Mouse (Mus musculus) A20 (cell line): Measurements from ENCODE around the gene Myo9b.
"Not testable (repeated sequence)": the region's sequence is repeated elsewhere in the genome, so short reads cannot be mapped to it uniquely, and the experiment has no call there.

Experiments used
- DNase-seq: peaks from one replicate; pipeline ENCODE4 v3.0.0-alpha.2; 2011; ENCODE audit warnings: low read depth, low spot score

Myo9b gene

GRCm38 (mm10) chr8:71296188-71296621, 23.7 kb downstream of the Myo9b start:
- DNase-seq: peak; percentile 90

DNA sequence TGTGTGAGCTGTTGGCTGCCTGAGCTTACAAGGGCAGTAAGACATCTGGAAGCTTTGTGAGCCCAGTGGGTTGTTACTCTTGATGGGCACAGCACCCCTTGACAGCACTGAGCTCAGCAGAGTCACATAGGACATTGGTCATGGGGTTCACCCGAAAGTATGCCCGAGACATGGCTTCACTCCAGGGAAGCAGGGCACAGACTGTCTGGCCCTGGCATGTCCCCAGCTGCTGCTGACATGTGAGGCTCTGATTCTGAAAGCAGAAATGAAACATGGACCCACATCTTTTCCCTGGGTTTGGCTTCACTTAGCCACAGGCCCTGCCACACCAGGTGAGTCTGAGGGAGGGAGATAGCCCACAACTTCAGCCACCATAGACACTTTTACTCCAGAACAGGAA, 24.3 kb downstream of the Myo9b start:
- DNase-seq: peak; percentile 75

DNA sequence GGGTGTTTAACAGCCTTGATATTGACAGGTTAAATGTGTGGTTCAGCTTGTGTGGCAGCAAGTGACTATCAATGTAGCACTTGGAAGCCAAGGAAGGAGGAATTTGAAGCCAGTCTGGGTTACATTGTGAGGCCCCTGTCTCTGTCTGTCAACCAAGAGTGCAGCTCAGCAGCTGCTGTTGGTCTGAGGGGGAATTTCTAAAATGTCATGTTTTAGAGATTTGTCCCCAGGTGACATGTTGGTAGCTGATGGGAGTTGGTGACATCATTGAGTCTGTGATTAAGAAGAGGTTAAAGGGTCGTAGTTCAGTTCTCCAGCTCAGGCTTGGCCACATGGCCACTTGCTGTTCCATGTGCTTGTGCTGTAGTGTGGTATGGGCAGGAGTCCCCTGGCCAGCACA, 24.9 kb downstream of the Myo9b start:
- peak; percentile 59 for DNase-seq

DNA sequence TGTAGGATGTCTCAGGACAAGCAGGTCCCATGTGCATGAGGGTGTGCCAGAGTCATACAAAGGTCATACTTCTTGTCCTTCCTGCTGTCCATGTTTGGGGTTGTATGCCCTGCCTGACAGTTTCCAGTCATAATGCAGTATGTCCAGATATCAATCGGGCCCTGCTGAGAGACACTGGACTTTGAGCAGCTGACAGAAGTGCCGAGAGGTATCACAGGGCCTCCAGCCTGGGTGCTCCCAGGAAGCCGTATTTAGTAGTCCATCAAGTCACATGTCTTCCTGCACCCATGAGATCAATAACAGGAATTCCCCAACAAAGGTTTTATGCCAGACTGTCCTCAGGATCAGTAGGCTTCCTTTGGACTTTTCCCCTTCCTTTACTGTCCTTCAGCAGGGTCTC, 27.2 kb downstream of the Myo9b start:
- no peak for DNase-seq

- no peak for DNase-seq
Measured at GRCm38 (mm10) chr8:71302788-71303187, 30.3 kb downstream of the Myo9b start.

DNA sequence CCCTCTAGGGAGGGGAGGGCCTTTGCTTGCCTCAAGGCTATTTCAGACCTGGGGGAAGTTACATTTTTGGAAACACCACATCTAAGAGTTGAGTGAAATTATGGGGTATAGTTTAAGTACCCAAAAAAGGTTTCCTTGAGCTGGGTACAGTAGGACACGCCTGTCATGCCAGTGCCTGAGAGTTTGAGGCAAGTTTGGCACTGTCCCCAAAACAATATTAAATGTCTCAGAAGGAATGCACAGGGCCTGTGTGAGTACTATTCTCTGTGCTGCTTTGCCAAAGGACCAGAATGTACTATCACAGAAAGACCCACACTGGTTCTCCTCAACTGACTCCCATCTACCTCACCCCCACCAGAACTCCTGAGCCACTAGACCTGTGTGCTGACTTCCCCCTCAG, 31.1 kb downstream of the Myo9b start:
- DNase-seq: no peak

- peak; percentile 34 for DNase-seq
Measured at GRCm38 (mm10) chr8:71305988-71306387, 33.5 kb downstream of the Myo9b start.

- peak; percentile 65 for DNase-seq
Measured at GRCm38 (mm10) chr8:71307371-71307770, 34.9 kb downstream of the Myo9b start.

DNA sequence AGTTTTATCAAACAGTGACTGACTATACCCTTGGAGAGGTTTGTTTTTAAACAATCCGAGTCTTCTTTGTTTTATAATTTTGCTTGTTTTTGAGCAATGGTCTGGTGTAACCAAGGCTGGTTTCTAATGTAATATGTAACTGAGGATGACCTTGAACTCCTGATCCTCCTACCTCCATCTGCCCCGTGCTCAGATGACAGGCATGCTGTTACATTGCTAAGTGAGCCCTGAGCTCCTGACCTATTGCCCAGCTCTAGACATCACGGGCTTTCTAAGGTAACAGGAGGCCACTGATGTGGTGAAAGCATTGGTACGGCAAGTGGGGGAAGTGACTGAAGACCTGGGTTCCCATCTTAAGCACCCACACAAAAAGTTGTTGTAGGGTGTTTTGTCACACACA, 35.4 kb downstream of the Myo9b start:
- no peak for DNase-seq

GRCm38 (mm10) chr8:71310446-71310845, 37.9 kb downstream of the Myo9b start:
- peak; percentile 14 for DNase-seq

DNA sequence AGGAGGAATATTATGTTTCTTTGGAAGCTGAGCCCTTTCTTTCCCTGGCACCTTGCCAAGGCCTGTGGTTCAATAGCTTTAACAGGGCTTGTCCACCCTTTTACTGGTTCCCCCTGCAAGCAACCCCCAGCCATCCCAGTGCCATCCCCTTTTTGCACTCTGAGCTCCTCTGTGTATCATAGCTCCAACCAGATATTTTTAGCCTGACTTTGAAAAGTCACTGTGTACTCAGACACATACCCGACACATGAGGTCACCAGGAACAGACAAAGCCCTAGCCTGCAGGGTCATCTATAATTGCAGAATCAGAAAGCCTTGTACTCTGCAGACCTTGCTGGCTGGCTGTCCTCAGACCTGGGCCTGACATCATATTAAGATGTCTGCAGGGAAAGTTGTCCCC, 40.2 kb downstream of the Myo9b start:
- DNase-seq: no peak

- DNase-seq: no peak
Measured at GRCm38 (mm10) chr8:71313951-71314350, 41.4 kb downstream of the Myo9b start.

DNA sequence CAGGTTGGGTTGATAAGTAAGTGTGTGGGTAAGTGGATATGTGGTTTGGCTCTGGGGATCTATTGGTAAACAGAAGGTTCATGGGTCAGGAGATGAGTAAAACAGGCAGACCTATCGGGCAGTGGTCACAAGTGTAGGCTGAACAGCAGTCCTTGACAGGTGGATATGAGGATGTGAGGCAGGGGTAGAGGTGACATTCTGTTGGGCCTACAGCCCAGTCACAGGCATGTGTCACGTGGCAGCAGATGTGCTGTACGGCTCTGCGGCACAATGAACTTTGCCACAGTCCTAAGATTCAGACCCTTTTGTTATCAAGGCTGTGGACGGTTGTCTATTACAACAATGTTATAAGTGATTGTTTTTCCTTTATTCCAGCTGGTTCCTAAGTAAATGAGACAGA, 43.5 kb downstream of the Myo9b start:
- no peak for DNase-seq

DNA sequence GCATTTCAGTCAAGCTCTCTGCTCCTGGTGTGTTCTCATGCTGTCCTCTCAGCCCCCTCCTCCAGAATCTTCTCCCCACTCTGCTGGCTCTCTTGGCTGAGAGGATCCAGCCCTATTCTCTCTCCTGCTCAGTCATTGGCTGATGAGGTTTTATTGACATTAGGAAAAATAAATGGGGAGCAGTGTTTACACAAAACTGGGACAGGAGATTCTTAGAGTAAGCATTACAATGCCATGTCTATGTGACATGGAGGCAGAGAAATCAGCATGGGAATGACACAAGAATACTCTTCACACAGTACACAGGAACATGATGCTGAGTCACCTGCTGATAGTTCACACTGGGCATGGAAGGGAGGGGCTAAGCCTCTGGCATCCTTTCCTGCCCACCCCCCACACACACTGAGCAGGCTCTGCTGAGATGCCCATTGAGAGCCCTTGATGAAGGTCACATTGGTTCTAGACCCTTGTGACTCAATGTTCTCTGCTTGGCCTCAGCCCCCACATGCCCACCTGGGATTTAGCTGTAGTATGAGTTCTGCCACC, 44.0 kb downstream of the Myo9b start:
- DNase-seq: no peak

DNA sequence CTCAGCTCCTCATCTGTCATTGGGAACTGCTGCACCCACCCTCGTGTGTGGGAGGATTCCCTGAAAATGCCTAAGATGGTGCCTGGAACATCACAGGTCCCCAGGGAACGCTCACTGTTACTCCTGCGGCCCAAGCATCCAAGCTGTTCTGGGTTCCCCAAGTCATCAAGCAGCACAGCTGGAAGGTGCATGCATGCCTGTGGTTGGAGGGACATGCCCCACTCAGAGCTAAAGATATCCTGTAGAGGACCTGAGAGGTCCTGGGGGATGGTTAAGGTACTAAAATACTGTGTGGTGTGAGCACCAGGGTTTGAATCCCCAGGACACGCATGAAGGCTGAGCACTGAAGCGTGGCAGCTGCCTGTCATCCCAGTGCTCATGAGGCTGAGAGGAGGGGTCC, 46.1 kb downstream of the Myo9b start:
- not testable (repeated sequence) for DNase-seq

- DNase-seq: not testable (repeated sequence)
Measured at GRCm38 (mm10) chr8:71319760-71320159, 47.2 kb downstream of the Myo9b start.

DNA sequence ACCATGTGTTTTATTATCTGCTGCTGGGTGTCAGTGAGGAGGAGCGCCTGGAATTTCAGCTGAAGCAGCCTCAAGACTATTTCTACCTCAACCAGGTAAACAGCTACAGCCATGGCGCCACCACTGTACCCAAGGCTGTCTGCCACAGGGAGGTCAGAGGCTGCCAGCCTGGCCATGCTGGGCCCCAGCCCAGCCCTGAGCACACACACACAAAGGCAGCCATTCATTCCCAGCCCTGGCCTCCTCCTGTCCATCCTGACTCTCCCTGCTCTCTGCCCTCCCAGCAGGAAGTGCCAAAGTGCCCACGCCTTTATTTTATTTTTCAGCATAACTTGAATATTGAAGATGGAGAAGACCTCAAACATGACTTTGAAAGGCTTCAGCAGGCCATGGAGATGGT, 50.4 kb downstream of the Myo9b start:
- no peak for DNase-seq

DNA sequence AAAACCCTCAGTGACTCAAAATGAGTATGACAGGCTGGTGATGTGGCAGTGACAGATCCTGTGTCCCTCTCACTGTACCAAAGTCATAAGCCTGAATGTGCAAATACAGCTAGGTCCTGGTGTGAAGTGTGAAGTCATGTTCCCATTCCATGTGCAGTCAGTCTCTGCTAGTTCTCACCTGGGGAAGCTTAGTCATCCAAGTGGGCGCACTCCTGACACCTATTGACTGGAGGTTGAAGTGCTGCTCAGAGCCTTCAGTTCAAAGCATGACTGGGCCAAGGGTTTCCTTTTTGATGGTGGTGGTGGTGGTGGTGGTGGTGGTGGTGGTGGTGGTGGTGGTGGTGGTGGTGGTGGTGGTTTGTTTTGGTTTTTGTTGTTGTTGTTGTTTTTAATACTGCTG, 52.3 kb downstream of the Myo9b start:
- DNase-seq: peak; percentile 35

- DNase-seq: not testable (repeated sequence)
Measured at GRCm38 (mm10) chr8:71337834-71338233, 65.3 kb downstream of the Myo9b start.

- peak; percentile 56 for DNase-seq
Measured at GRCm38 (mm10) chr8:71340625-71341024, 68.1 kb downstream of the Myo9b start.

DNA sequence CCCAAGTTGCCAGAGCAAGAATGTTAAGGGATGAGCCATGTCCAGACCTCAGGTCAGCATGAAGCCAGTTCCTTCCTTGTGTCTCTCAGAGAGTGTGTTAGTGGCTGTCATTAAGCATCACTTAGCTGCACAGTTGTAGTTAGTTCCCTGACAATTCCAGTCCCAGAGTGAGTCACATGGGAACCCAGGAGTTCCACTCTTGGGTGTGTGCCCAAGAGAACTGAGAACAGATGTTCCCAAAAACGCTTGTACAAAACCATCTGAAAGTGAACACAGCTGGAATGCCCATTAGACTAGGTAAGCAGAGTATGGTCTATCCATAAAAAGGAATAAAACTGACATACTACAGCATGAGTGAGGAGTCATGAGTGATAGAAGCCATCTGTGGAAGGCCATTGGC, 74.1 kb downstream of the Myo9b start:
- no peak for DNase-seq

GRCm38 (mm10) chr8:71351117-71351516, 78.6 kb downstream of the Myo9b start:
- no peak for DNase-seq

GRCm38 (mm10) chr8:71351520-71351919, 79.0 kb downstream of the Myo9b start:
- DNase-seq: no peak

GRCm38 (mm10) chr8:71358026-71358425, 85.5 kb downstream of the Myo9b start:
- DNase-seq: no peak
